Mouse (Mus musculus) E14TG2a.4 (cell line): Measurements from ENCODE around the gene Tex2.

Source experiments
- CTCF ChIP-seq: conservative IDR thresholded peaks from 2 replicates; pipeline ENCODE4 v1.5.1; 2014; ENCODE audit warnings: low read length
- POU5F1 ChIP-seq: IDR thresholded peaks from 2 replicates; pipeline ENCODE4 v1.6.1; 2014; ENCODE audit warnings: low read length, borderline replicate concordance

GRCm38 (mm10) chr11:106612961-106613637 lies at the start of gene Tex2:
- TF ChIP-seq CTCF (no peak), POU5F1 (no peak)
